Mouse (Mus musculus): Measurements from ENCODE around the gene C2. TPM values are rescaled to one million over a fixed set of nuclear protein-coding genes. Genes with fewer than 3 reads are reported as not detected.

C2 gene
- polyA plus RNA-seq, 1 experiment: 0.43 TPM

DNA sequence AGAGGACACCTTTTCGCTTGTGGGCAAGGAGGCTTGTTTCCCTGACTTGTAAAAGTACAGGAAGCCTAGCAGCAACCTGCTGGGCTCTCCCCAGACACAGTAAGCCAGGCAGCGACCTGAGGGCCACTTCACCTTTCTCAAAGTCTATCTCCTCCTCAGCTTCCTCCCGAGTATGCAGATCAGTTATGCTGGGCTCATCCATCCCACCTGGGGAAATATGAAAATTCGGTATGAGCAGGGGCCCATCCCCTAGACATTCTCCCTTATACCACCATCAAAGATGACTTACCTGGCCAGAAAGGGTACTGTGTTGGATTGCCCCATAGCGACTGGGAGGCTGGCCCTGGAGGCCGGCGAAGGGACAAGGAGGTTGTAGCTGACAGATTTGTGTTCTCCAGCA, 50.5 kb downstream of the C2 start:
- Histone ChIP-seq H3K27me3 (ENCODE audit: control insufficient read depth, insufficient read depth, insufficient read length) (no peaks in the 10 kb centered on the region), H3K79me2 (ENCODE audit: control insufficient read depth, insufficient read depth) (peaks cover 12% of the 10 kb centered on the region), H3K4me3 (no peak overlapping the region), H3ac (ENCODE audit: control insufficient read depth, insufficient read length) (no peak overlapping the region), H3K36me3 (ENCODE audit: control insufficient read depth, insufficient read depth) (peaks cover 5% of the 10 kb centered on the region), H3K4me2 (ENCODE audit: low read depth) (no peak overlapping the region)
- TF ChIP-seq POLR2AphosphoS2 (IDR thresholded peaks at IDR 0.05; ENCODE audit: insufficient read length, low read depth): no peak
- TF ChIP-seq CEBPB (IDR thresholded peaks at IDR 0.05; ENCODE audit: insufficient read depth, poor library complexity, severe bottlenecking): no peak
- no peak for TF ChIP-seq MYOG (IDR thresholded peaks at IDR 0.05; ENCODE audit: control insufficient read depth in 1 of 3, insufficient read depth in 1 of 3, insufficient read length in 2 of 3, low read depth in 2 of 3)

DNA sequence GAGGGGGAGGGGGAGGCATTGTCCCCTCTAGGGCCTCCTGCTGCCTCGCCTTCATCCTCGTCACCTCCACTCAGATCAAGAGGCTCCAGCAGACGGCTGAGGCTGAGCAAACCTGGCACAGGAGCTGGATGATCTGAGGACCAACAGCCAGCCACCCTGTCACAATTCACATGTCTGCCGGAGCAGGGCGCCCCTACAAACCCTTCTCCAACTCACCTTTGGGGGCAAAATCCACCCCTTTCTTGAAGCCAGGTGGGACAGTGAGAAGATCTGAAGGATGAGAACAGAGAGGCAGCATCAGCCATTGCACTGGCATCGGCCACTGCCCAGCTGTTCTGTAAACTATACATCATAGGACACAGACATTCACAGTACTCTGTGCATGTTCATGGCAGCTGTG, 50.9 kb downstream of the C2 start:
- no peak overlapping the region for H3ac ChIP-seq (ENCODE audit: control insufficient read depth, insufficient read length)
- H3K79me2 ChIP-seq (ENCODE audit: control insufficient read depth, insufficient read depth): peaks cover 12% of the 10 kb centered on the region
- H3K36me3 ChIP-seq (ENCODE audit: control insufficient read depth, insufficient read depth): peaks cover 5% of the 10 kb centered on the region
- no peak overlapping the region for H3K4me2 ChIP-seq (ENCODE audit: low read depth)
- no peak overlapping the region for H3K4me3 ChIP-seq
- no peaks in the 10 kb centered on the region for H3K27me3 ChIP-seq (ENCODE audit: control insufficient read depth, insufficient read depth, insufficient read length)
- TF ChIP-seq SRF (IDR thresholded peaks at IDR 0.05; ENCODE audit: control insufficient read depth, insufficient read length, low read depth): no peak
- no peak for TF ChIP-seq MYOD1 (IDR thresholded peaks at IDR 0.05; ENCODE audit: control insufficient read depth in 1 of 3, insufficient read length in 2 of 3, low read depth in 2 of 3)
- no peak for TF ChIP-seq MAX (IDR thresholded peaks at IDR 0.05; ENCODE audit: low read depth)
- no peak for TF ChIP-seq USF1 (IDR thresholded peaks at IDR 0.05; ENCODE audit: low read depth)
- no peak for TF ChIP-seq TCF3 (IDR thresholded peaks at IDR 0.05; ENCODE audit: insufficient read length, low read depth)
- TF ChIP-seq POLR2A (IDR thresholded peaks at IDR 0.05; ENCODE audit: insufficient read length, low read depth): no peak
- no peak for TF ChIP-seq MYOG (IDR thresholded peaks at IDR 0.05; ENCODE audit: control insufficient read depth in 1 of 3, insufficient read depth in 1 of 3, insufficient read length in 2 of 3, low read depth in 2 of 3)
- TF ChIP-seq REST (IDR thresholded peaks at IDR 0.05; ENCODE audit: insufficient read depth, insufficient read length): no peak
- no peak for TF ChIP-seq CEBPB (IDR thresholded peaks at IDR 0.05; ENCODE audit: insufficient read depth, poor library complexity, severe bottlenecking)
- no peak for TF ChIP-seq E2F4 (IDR thresholded peaks at IDR 0.05; ENCODE audit: insufficient read depth)
- no peak for TF ChIP-seq POLR2AphosphoS2 (IDR thresholded peaks at IDR 0.05; ENCODE audit: insufficient read length, low read depth)
- TF ChIP-seq TCF12 (IDR thresholded peaks at IDR 0.05; ENCODE audit: insufficient read depth, poor library complexity, severe bottlenecking): no peak

DNA sequence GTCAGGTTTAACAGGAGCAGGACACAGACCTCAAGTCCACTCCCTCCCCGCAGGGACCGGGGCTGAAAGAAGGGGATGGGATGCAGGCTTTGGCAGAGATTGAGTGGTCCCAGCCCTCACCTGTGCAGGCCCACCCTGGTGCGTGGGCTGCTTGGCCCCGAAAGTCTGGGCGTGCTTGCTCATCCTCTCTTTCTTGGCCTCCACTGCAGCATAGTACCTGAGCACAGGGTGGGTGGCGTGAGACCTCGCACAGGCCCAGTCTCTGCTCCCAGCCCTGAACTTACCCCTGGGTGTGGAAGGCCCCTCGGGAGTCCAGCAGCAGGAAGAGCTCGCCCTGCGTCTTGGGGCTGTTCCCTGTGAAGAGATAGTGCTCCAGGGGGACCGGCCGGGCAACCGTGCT, 53.2 kb downstream of the C2 start:
- Histone ChIP-seq H3K4me3 (no peak overlapping the region), H3K79me2 (ENCODE audit: control insufficient read depth, insufficient read depth) (no peaks in the 10 kb centered on the region), H3K27me3 (ENCODE audit: control insufficient read depth, insufficient read depth, insufficient read length) (no peaks in the 10 kb centered on the region), H3K4me2 (ENCODE audit: low read depth) (no peak overlapping the region), H3K36me3 (ENCODE audit: control insufficient read depth, insufficient read depth) (peaks cover 10% of the 10 kb centered on the region), H3ac (ENCODE audit: control insufficient read depth, insufficient read length) (no peak overlapping the region)
- TF ChIP-seq TCF3 (IDR thresholded peaks at IDR 0.05; ENCODE audit: insufficient read length, low read depth) (no peak), POLR2A (IDR thresholded peaks at IDR 0.05; ENCODE audit: insufficient read length, low read depth) (no peak), CEBPB (IDR thresholded peaks at IDR 0.05; ENCODE audit: insufficient read depth, poor library complexity, severe bottlenecking) (no peak), POLR2AphosphoS2 (IDR thresholded peaks at IDR 0.05; ENCODE audit: insufficient read length, low read depth) (no peak), TCF12 (IDR thresholded peaks at IDR 0.05; ENCODE audit: insufficient read depth, poor library complexity, severe bottlenecking) (no peak), E2F4 (IDR thresholded peaks at IDR 0.05; ENCODE audit: insufficient read depth) (no peak), REST (IDR thresholded peaks at IDR 0.05; ENCODE audit: insufficient read depth, insufficient read length) (no peak), SRF (IDR thresholded peaks at IDR 0.05; ENCODE audit: control insufficient read depth, insufficient read length, low read depth) (no peak), MYOD1 (IDR thresholded peaks at IDR 0.05; ENCODE audit: control insufficient read depth in 1 of 3, insufficient read length in 2 of 3, low read depth in 2 of 3) (no peak), USF1 (IDR thresholded peaks at IDR 0.05; ENCODE audit: low read depth) (no peak), MAX (IDR thresholded peaks at IDR 0.05; ENCODE audit: low read depth) (no peak), MYOG (IDR thresholded peaks at IDR 0.05; ENCODE audit: control insufficient read depth in 1 of 3, insufficient read depth in 1 of 3, insufficient read length in 2 of 3, low read depth in 2 of 3) (no peak)

DNA sequence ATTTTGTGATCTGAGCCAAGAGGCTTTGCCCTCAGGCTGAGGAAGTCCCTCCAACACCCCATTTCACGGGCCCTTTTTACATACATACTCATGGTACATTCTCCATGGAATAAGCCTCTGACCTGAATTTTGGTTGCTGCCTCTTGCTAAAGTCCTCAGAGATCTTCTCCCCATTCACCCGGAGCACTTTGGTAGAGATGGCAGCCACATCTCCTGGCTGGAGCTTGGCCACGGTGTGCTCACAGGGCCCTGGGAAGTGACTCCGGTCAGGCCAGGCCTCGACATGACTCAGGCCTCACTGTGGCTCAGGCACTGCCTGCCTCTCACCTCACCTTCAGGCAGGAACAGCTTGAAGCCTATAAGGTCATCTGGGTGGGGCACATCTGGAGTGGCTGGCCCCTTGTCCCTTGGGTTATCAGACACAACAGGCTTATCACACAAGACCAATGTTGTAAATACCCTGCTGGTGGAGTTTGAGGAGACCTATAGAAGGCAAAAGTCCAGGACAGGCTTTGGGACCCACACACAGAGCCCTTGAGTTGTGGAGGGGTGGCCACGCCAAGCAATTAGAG, 57.2 kb downstream of the C2 start:
- no peak overlapping the region for H3ac ChIP-seq (ENCODE audit: control insufficient read depth, insufficient read length)
- peaks cover 17% of the 10 kb centered on the region for H3K79me2 ChIP-seq (ENCODE audit: control insufficient read depth, insufficient read depth)
- H3K4me3 ChIP-seq: no peak overlapping the region
- H3K27me3 ChIP-seq (ENCODE audit: control insufficient read depth, insufficient read depth, insufficient read length): no peaks in the 10 kb centered on the region
- TF ChIP-seq POLR2AphosphoS2 (IDR thresholded peaks at IDR 0.05; ENCODE audit: insufficient read length, low read depth) (peak; percentile 26), TCF3 (IDR thresholded peaks at IDR 0.05; ENCODE audit: insufficient read length, low read depth) (no peak), POLR2A (IDR thresholded peaks at IDR 0.05; ENCODE audit: insufficient read length, low read depth) (no peak)
- H3K4me2 ChIP-seq (ENCODE audit: low read depth): no peak overlapping the region
- peaks cover 5% of the 10 kb centered on the region for H3K36me3 ChIP-seq (ENCODE audit: control insufficient read depth, insufficient read depth)

DNA sequence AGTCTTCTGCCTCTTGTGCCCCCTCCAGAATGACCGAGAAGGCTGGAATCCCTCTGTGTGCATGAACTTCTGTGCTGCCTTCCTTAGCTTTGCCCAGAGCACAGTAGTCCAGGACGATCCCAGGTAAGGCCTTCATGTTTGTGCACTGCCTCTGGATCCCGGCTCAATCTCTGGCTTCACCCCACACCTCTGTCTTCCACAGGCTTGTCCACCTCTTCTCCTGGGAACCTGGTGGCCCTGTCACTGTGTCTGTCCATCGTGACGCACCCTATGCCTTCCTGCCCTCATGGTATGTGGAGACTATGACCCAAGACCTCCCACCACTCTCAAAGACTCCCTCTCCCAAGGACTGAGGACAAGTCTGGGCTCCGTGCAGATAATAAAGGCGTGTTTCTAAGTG, 59.3 kb downstream of the C2 start:
- Histone ChIP-seq H3K27me3 (ENCODE audit: control insufficient read depth, insufficient read depth, insufficient read length) (no peaks in the 10 kb centered on the region), H3K4me2 (ENCODE audit: low read depth) (no peak overlapping the region), H3K79me2 (ENCODE audit: control insufficient read depth, insufficient read depth) (peaks cover 33% of the 10 kb centered on the region), H3K36me3 (ENCODE audit: control insufficient read depth, insufficient read depth) (peaks cover 5% of the 10 kb centered on the region), H3ac (ENCODE audit: control insufficient read depth, insufficient read length) (no peak overlapping the region), H3K4me3 (no peak overlapping the region)
- no peak for TF ChIP-seq USF1 (IDR thresholded peaks at IDR 0.05; ENCODE audit: low read depth)
- no peak for TF ChIP-seq MAX (IDR thresholded peaks at IDR 0.05; ENCODE audit: low read depth)
- TF ChIP-seq CEBPB (IDR thresholded peaks at IDR 0.05; ENCODE audit: insufficient read depth, poor library complexity, severe bottlenecking): no peak
- no peak for TF ChIP-seq SRF (IDR thresholded peaks at IDR 0.05; ENCODE audit: control insufficient read depth, insufficient read length, low read depth)
- no peak for TF ChIP-seq MYOD1 (IDR thresholded peaks at IDR 0.05; ENCODE audit: control insufficient read depth in 1 of 3, insufficient read length in 2 of 3, low read depth in 2 of 3)
- no peak for TF ChIP-seq MYOG (IDR thresholded peaks at IDR 0.05; ENCODE audit: control insufficient read depth in 1 of 3, insufficient read depth in 1 of 3, insufficient read length in 2 of 3, low read depth in 2 of 3)
- no peak for TF ChIP-seq POLR2AphosphoS2 (IDR thresholded peaks at IDR 0.05; ENCODE audit: insufficient read length, low read depth)
- TF ChIP-seq E2F4 (IDR thresholded peaks at IDR 0.05; ENCODE audit: insufficient read depth): no peak
- TF ChIP-seq TCF12 (IDR thresholded peaks at IDR 0.05; ENCODE audit: insufficient read depth, poor library complexity, severe bottlenecking): no peak
- no peak for TF ChIP-seq POLR2A (IDR thresholded peaks at IDR 0.05; ENCODE audit: insufficient read length, low read depth)
- no peak for TF ChIP-seq TCF3 (IDR thresholded peaks at IDR 0.05; ENCODE audit: insufficient read length, low read depth)
- no peak for TF ChIP-seq REST (IDR thresholded peaks at IDR 0.05; ENCODE audit: insufficient read depth, insufficient read length)

All from myocyte (in vitro differentiated cells).